Mouse (Mus musculus) olfactory bulb, adult 2 months (tissue): ENCODE data around the gene Pan2.

Experiments used
- CTCF ChIP-seq: fragments of 200-500 bp; IDR thresholded peaks from 2 replicates; pipeline ENCODE4 v1.5.1; 2012; ENCODE audit warnings: low read depth, mild to moderate bottlenecking, low read length, moderate library complexity; ENCODE audit not compliant: insufficient read depth
- POLR2A ChIP-seq: fragments of 200-500 bp; IDR thresholded peaks from 2 replicates; pipeline ENCODE4 v1.6.1; 2012; ENCODE audit warnings: mild to moderate bottlenecking, low read depth, low read length, moderate library complexity; ENCODE audit not compliant: insufficient read depth

- no peak for TF ChIP-seq POLR2A
- TF ChIP-seq CTCF: no peak
Observed at GRCm38 (mm10) chr10:128344568-128345275, 41.6 kb downstream of the Pan2 start.
